Mouse (Mus musculus) right cerebral cortex, postnatal 10 days (tissue): ENCODE measurements at regions not wholly inside any gene's neighbourhood (a gene's known extent, or its start where the extent isn't known, plus 50 kb on each side); places are given as distances from the start of the nearest gene placed in this dataset.

Experiments used
- DNase-seq, 2 experiments: peaks; one replicate each; pipeline ENCODE4 v3.0.0; 2021; ENCODE audit warnings: low spot score in 2 of 2

GRCm38 (mm10) chr9:46389741-46390140, 70.0 kb upstream of the 4931429L15Rik start:
- DNase-seq: peak; percentile 55 to 57

- DNase-seq: peak; percentile 82 to 87
Measured at GRCm38 (mm10) chr9:46388677-46389676, 69.2 kb upstream of the 4931429L15Rik start.

GRCm38 (mm10) chr9:46386333-46386732, 66.5 kb upstream of the 4931429L15Rik start:
- DNase-seq: no peak

GRCm38 (mm10) chr9:46381342-46381741, 61.6 kb upstream of the 4931429L15Rik start:
- no peak for DNase-seq

- no peak for DNase-seq
Measured at GRCm38 (mm10) chr9:46379453-46379852, 59.7 kb upstream of the 4931429L15Rik start.

GRCm38 (mm10) chr9:46378339-46378738, 58.6 kb upstream of the 4931429L15Rik start:
- no peak for DNase-seq
